Mouse (Mus musculus) Patski (cell line): Measurements from ENCODE around the gene Ccdc110. TPM values are rescaled to one million over a fixed set of nuclear protein-coding genes. Genes with fewer than 3 reads are reported as not detected.
A peak's percentile ranks its signal among the peaks of the same experiment; 100 is the strongest.

ENCODE experiments used
- ATAC-seq: fragments of 100-300 bp; one replicate; pipeline ENCODE4 v1.8.0; 2021
- CTCF ChIA-PET: fragments of 350-600 bp; sonication (Branson Sonifier 250); formaldehyde crosslinking; loops from one replicate; lab custom pipeline; 2022; ENCODE audit warnings: inconsistent platforms; lab: Charles Lee
- POLR2A ChIA-PET: fragments of 350-600 bp; sonication (Branson Sonifier 250); formaldehyde crosslinking; loops from one replicate; lab custom pipeline; 2022; ENCODE audit warnings: antibody characterized with exemption, inconsistent platforms; lab: Charles Lee
- DNase-seq: peaks from one replicate; pipeline ENCODE4 v3.0.0-alpha.2; 2011; ENCODE audit warnings: low read depth, low spot score
- H3K27me3 ChIP-seq: fragments of 371-371 bp; one replicate; pipeline ENCODE4 v1.5.1; 2021
- CTCF ChIP-seq: fragments of 100-300 bp; IDR thresholded peaks from one replicate; pipeline ENCODE4 v1.5.1; 2021
- in situ Hi-C: fragments of 300-500 bp; cut with MboI; formaldehyde crosslinking; loops from 3 replicates; pipeline ENCODE4 v1.11.1; 2018; ENCODE audit warnings: low pct_unique_long_range_greater_than_20kb, mixed read lengths
- polyA plus RNA-seq: library from polyadenylated mRNA; unstranded; gene quantifications from one replicate; pipeline ENCODE4 v1.2.3, GENCODE M21; 2021

The Ccdc110 gene
- polyA plus RNA-seq, 1 experiment from 2014 or later = not detected

GRCm38 (mm10) chr8:45975126-45975836, 40.9 kb downstream of the Ccdc110 start, which contains the start of the genes 1700029J07Rik and Ufsp2:
1700029J07Rik (minus strand) TSS chr8:45975252.
Ufsp2 (plus strand) TSS chr8:45975528.
- CTCF ChIA-PET = interaction anchor here (0.9 to 1.4 kb wide), 4 partner anchors 9 to 24 kb away, joined by 3 to 4 read pairs (median 3); partner anchors contain the start of gene Lrp2bp
- peak; percentile 4 for TF ChIP-seq CTCF
- peak; percentile 86 for DNase-seq
- POLR2A ChIA-PET = interaction anchor here (0.5 to 1.9 kb wide), 8 partner anchors 11 to 1280 kb away, joined by 3 to 5 read pairs (median 4); partner anchors contain the start of gene Lrp2bp
- in situ Hi-C loops = no loop called here
- no peaks in the 10 kb centered on the region for H3K27me3 ChIP-seq
- peak; percentile 98 for ATAC-seq

- ChIA-PET POLR2A (interaction anchor here (0.7 to 1.9 kb wide), 3 partner anchors 11 to 23 kb away, joined by 4 read pairs; partner anchors contain the start of gene Lrp2bp), CTCF (interaction anchor here (0.9 to 1.4 kb wide), 4 partner anchors 8 to 24 kb away, joined by 3 to 4 read pairs (median 3); partner anchors contain the start of gene Lrp2bp)
- ATAC-seq (no peak), DNase-seq (no peak)
- in situ Hi-C loops = no loop called here
- H3K27me3 ChIP-seq = no peaks in the 10 kb centered on the region
- TF ChIP-seq CTCF = no peak
These were observed 41.5 kb downstream of the Ccdc110 start for GRCm38 (mm10) chr8:45975837-45976468.

- ChIA-PET CTCF (no interaction called here), POLR2A (interaction anchor here (1.2 kb wide), 1 partner anchor 11 kb away, joined by 4 read pairs; the partner anchor contains the start of genes 1700029J07Rik and Ufsp2)
- in situ Hi-C loops = no loop called here
- TF ChIP-seq CTCF = no peak
- DNase-seq (no peak), ATAC-seq (no peak)
- H3K27me3 ChIP-seq = no peaks in the 10 kb centered on the region
These were observed 52.2 kb downstream of the Ccdc110 start for GRCm38 (mm10) chr8:45986665-45987064.

GRCm38 (mm10) chr8:45988189-45988588, 53.8 kb downstream of the Ccdc110 start:
- no peak for DNase-seq
- POLR2A ChIA-PET = no interaction called here
- ATAC-seq = no peak
- TF ChIP-seq CTCF = no peak
- CTCF ChIA-PET = interaction anchor here (1.3 kb wide), 1 partner anchor 12 kb away, joined by 3 read pairs; no protein-coding TSS in a partner anchor
- H3K27me3 ChIP-seq = no peaks in the 10 kb centered on the region
- in situ Hi-C loops = no loop called here

- CTCF ChIA-PET = interaction anchor here (1.9 kb wide), 1 partner anchor 10 kb away, joined by 6 read pairs; no protein-coding TSS in a partner anchor
- in situ Hi-C loops = no loop called here
- ATAC-seq (no peak), DNase-seq (no peak)
- POLR2A ChIA-PET = no interaction called here
- TF ChIP-seq CTCF = no peak
- no peaks in the 10 kb centered on the region for H3K27me3 ChIP-seq
These were observed 56.4 kb downstream of the Ccdc110 start for GRCm38 (mm10) chr8:45990631-45991310.

Other genes with a start within 250 kb of the Ccdc110 start
- not detected for gene Pdlim3, start 49.2 kb upstream of the Ccdc110 start, polyA plus RNA-seq
- 8.1 TPM for gene 1700029J07Rik, start 40.6 kb downstream of the Ccdc110 start, polyA plus RNA-seq
- 57.3 TPM for gene Ufsp2, start 40.9 kb downstream of the Ccdc110 start, polyA plus RNA-seq
- gene Lrp2bp, start 64.7 kb downstream of the Ccdc110 start, polyA plus RNA-seq = 0.23 TPM
- gene Ankrd37, start 71.1 kb downstream of the Ccdc110 start, polyA plus RNA-seq = 14.2 TPM
- gene Cfap97, start 217.2 kb downstream of the Ccdc110 start, polyA plus RNA-seq = 22.0 TPM
- 38.3 TPM for gene Snx25, start 217.5 kb downstream of the Ccdc110 start, polyA plus RNA-seq